Mouse (Mus musculus) embryonic stem cell, embryonic (primary cell): ENCODE measurements around the gene Cdh23.

Experiments
- CTCF ChIA-PET, 4 experiments: fragments of 300-600 bp in 2 of 4; fragments of 350-600 bp in 2 of 4; sonication (Branson Sonifier 250); formaldehyde crosslinking; loops; one replicate each; lab custom pipeline; 2022; ENCODE audit warnings: inconsistent platforms in 2 of 4; lab: Charles Lee
- POLR2A ChIA-PET, 4 experiments: fragments of 300-600 bp in 2 of 4; fragments of 350-600 bp in 2 of 4; sonication (Branson Sonifier 250); formaldehyde crosslinking; loops; one replicate each; lab custom pipeline; 2022; ENCODE audit warnings: antibody characterized with exemption in 4 of 4, inconsistent platforms in 1 of 4; lab: Charles Lee

The Cdh23 gene

DNA sequence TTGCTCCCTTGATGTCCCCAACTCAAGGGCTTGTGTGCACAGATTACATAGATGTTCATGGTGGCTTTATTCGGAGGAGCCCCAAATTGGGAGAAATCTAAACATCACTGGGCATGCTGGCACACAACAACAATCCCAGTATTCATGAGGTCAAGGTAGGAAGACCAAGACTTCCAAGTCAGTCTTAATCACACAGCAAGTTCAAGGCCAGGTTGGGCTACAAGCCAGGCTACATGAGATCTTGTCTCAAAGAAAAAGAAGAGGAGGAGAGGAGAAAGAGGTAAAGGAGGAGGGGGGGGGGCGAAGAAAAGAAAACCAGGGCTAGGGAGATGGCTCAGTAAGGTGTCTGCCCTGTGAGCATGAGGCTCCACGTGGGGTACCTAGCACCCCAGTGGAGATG is 70.8 kb downstream of the Cdh23 start:
- CTCF ChIA-PET: interaction anchor here in 3 of 4 experiments (0.6 to 2.0 kb wide), 7 partner anchors 9 to 1203 kb away, joined by 4 to 9 read pairs (median 4); partner anchors contain the start of gene Slc29a3 (in 1 of the 3)
- POLR2A ChIA-PET: no interaction called here

DNA sequence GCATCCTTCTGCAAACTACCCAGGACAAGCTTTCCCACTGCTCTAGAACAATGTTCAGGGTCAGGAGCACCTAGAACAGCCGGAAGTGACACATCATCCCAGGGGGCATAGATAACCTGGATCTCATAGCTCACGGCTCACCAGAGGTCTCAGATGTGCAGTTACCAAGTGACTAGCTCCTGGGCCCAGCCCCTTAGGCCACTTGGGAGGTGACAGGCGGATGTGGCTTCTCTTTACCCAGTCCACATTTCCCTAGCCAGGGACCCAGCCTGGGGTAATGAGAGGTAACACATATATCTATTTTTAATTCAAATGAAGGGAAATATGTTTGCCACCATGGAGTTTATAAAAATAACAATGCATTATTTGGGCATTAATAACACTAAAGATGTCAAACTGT is 71.3 kb downstream of the Cdh23 start:
- POLR2A ChIA-PET: no interaction called here
- CTCF ChIA-PET: interaction anchor here in 3 of 4 experiments (0.6 to 2.2 kb wide), 5 partner anchors 12 to 807 kb away, joined by 3 to 4 read pairs (median 3); no protein-coding TSS in a partner anchor

DNA sequence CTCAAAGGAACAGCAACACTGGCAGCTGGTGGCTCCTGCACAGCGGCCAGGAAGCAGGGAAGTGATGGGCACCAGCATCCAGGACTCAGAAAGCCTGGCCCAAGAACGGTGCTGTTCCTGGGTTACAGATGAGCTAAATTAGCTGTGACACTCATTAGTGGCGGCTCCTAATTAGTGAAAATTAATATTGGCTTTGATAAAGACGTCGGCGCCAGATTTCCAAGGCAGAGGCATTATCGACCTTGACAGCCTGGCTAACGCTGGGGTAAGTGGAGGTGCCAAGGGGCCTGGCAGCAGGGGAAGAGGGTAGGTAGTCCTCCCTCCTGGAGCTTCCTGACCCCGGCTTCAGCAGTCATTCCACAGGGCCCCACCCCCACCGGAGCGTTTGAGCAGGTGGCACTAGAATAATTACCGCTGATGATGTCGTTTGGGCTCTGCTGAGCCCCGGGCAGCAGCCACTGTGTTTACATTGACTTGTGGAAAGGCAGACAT is 72.0 kb downstream of the Cdh23 start:
- ChIA-PET CTCF (interaction anchor here in 3 of 4 experiments (0.6 to 2.2 kb wide), 6 partner anchors 12 to 806 kb away, joined by 3 to 4 read pairs (median 4); no protein-coding TSS in a partner anchor), POLR2A (no interaction called here)

DNA sequence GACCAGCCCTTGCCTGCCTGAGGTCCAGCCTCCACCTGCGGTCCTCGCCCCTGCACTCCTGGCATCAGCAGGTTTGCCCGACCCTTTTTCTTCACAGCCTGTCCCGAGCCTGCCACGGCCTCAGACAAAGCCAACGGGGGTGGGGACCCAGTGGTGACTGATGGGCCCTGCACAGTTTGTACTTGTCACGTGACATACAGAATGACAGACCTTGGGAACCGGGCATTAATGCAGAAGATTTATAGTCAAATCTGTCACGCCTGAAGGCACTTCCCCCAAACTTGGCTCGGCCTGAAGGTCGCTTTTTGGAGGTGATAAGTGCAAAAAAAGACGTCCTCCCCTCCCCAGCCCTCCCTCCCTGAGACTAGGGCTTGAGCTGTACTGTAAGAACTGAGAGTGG is 73.5 kb downstream of the Cdh23 start:
- POLR2A ChIA-PET: interaction anchor here in 1 of 4 experiments (0.6 kb wide), 1 partner anchor 53 kb away, joined by 3 read pairs; no protein-coding TSS in a partner anchor
- CTCF ChIA-PET: interaction anchor here in 2 of 4 experiments (0.6 to 2.2 kb wide), 5 partner anchors 23 to 183 kb away, joined by 3 to 5 read pairs (median 4); no protein-coding TSS in a partner anchor

DNA sequence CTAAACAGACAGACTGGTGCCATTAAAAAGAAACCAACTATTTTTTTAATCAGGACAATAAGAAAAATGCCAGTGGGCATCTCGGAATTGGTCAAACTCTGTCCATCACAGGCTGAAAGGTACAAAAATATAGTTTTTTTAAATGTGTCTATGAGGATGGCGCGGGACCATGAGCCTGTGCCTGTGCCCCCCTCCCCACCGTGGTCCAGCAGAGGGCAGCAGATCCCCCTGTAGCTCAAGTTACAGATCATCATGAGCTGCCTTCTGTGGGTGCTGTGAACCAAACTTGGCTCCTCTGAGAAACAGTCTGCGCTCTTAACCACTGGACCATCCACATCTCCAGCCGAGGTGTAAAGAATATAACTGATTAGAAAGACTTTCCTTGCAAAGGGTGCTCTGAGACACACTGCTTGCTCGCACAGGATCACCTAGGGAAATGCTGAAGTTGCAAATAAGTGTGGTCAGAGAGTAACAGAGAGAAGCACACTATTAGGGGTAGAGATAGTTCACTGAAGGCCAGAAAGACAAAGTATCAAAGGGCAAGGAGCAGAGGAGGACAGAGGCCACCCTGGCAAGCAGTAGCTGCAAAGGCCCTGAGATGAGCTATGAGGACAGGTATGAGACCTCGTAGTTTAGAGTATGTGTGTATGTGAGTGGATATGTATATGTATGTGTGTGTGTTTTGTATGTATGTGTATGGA is 74.7 kb downstream of the Cdh23 start:
- POLR2A ChIA-PET: interaction anchor here in 2 of 4 experiments (1.0 kb wide), 2 partner anchors 12 to 138 kb away, joined by 3 read pairs; no protein-coding TSS in a partner anchor
- CTCF ChIA-PET: interaction anchor here (0.5 to 2.1 kb wide), 21 partner anchors 8 to 989 kb away, joined by 3 to 8 read pairs (median 4); partner anchors contain the start of genes Cdh23 (in 2 of the 4) and Slc29a3 (in 1 of the 4)

DNA sequence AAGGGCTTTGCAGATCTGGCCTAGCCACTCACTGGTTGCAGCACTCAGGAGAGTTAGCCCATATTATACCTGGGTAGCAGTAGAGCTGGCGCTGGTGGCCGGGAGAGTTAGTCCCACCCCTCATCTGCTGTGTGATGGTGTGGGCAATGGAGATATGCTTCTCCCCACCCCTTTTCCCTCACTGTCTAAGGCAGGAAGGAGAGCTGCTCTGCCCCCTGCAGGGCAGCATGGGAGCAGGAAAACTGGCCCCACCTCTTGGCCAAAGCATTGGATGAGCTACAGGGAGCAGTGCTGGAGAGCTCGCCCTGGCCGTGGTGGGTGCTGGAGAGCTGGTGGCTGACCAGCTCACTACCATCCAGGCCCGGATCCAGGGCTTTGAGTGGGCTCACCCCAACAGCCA is 80.4 kb downstream of the Cdh23 start:
- POLR2A ChIA-PET: interaction anchor here (0.5 to 1.2 kb wide), 6 partner anchors 20 to 159 kb away, joined by 3 to 5 read pairs (median 3); no protein-coding TSS in a partner anchor

DNA sequence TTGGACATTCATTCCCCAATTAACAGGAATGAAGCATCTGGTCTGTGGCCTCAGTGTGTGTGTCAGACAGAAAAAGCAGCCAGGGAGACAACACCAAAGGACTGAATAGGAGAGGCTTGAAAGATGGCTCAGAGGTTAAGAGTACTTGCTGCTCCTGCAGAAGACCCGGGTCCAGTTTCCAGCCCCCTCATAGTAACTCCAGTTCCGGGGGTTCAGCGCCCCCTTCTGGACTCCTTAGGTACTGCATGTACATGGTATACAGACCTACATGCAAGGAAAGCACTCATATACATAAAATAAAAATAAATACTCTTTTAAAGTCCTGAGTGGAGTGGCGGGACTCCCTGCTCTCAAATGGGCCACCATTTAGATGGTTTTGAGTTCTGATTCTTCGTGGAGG is 83.4 kb downstream of the Cdh23 start:
- CTCF ChIA-PET: interaction anchor here (0.6 to 1.0 kb wide), 8 partner anchors 12 to 316 kb away, joined by 3 to 6 read pairs (median 3); no protein-coding TSS in a partner anchor
- POLR2A ChIA-PET: no interaction called here

More for the DNA sequence above, 80.4 kb downstream of the Cdh23 start:
- CTCF ChIA-PET: interaction anchor here (0.6 to 1.8 kb wide), 27 partner anchors 9 to 369 kb away, joined by 3 to 14 read pairs (median 4); partner anchors contain the start of gene Slc29a3 (in 2 of the 4)

DNA sequence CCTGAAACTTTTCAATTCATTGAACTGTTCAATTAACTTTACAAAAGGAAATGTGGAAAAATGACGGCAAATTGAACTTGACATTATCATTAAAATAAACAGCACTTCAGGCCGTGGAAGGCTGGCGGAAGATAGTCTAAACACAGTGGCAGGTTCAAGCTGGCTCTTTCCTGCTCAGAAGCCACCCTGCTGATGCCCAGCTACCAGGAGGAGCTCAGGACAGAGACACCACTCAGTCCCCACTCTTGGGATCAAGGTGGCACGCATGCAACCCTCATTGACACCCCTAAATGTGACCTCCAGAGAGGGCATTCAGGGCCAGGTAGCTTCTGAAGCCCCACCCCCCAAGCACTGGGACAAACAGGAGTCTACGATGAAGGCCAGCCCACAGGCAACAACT is 89.1 kb downstream of the Cdh23 start:
- CTCF ChIA-PET: interaction anchor here in 3 of 4 experiments (0.5 to 1.1 kb wide), 8 partner anchors 9 to 792 kb away, joined by 3 to 5 read pairs (median 3); no protein-coding TSS in a partner anchor
- POLR2A ChIA-PET: interaction anchor here in 1 of 4 experiments (1.0 kb wide), 1 partner anchor 34 kb away, joined by 4 read pairs; no protein-coding TSS in a partner anchor

DNA sequence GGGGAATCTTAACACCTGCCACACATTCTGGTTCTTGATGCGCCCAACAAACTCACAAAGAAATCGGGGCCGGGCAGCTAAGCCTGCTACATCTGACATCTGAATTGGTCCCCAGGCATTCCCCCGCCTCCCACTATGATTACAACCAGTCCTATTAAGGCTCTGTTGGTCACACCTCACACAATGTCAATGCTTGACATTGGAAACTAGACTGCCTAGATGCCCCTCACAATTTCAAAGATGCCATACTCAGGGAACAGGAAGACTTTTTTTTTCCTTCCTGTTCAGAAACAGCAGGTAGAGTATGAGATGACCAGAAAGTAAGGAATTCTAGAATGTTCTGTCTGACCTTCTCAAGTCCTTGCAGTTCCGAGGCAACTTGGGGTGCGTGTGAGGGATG is 89.6 kb downstream of the Cdh23 start:
- CTCF ChIA-PET: interaction anchor here (0.5 to 1.1 kb wide), 8 partner anchors 9 to 793 kb away, joined by 3 to 5 read pairs (median 3); no protein-coding TSS in a partner anchor
- POLR2A ChIA-PET: interaction anchor here in 1 of 4 experiments (1.0 kb wide), 1 partner anchor 34 kb away, joined by 4 read pairs; no protein-coding TSS in a partner anchor

DNA sequence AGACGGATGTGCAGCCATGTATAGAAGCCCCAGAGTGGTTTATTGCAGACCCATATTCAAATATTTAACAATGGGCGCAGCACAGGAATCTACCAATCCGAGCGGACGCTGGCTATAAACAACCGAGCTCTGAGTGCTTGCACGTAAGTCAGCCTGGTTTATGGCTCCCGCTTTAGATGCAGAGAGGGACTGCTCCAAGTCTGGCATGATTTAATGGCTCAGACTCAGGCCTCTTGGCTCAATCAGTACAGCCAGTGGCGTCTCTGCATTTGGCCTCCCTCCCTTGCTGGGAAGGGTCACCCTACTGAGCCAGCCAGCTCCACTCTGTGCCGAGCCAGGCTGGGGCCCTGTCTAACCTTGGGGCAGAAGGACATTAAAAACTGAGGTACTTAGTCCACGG is 94.1 kb downstream of the Cdh23 start:
- ChIA-PET CTCF (interaction anchor here in 1 of 4 experiments (0.6 kb wide), 1 partner anchor 66 kb away, joined by 10 read pairs; no protein-coding TSS in a partner anchor), POLR2A (interaction anchor here in 1 of 4 experiments (0.6 kb wide), 1 partner anchor 595 kb away, joined by 5 read pairs; no protein-coding TSS in a partner anchor)

DNA sequence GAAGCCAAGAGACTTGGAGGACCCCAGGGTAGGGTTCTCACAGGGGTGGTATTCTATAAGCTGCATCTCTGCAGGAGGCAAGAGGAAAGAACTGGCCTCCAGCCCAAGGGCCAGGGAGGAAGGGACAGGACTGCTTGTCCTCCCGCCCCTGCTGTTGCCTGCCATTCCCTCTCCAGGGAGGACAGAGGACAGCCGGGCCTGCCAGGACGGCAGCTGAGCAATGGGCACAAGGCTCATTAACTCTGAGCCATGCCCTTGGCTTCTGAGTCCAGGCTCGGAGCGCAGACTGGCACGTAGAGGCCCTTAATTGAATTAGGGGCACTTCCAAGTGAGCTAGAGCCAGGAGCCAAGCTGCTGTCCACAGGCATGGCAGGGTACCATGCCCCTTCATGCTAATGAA is 101.1 kb downstream of the Cdh23 start:
- CTCF ChIA-PET: interaction anchor here in 1 of 4 experiments (0.5 to 0.7 kb wide), 2 partner anchors 25 to 184 kb away, joined by 3 to 12 read pairs; no protein-coding TSS in a partner anchor

DNA sequence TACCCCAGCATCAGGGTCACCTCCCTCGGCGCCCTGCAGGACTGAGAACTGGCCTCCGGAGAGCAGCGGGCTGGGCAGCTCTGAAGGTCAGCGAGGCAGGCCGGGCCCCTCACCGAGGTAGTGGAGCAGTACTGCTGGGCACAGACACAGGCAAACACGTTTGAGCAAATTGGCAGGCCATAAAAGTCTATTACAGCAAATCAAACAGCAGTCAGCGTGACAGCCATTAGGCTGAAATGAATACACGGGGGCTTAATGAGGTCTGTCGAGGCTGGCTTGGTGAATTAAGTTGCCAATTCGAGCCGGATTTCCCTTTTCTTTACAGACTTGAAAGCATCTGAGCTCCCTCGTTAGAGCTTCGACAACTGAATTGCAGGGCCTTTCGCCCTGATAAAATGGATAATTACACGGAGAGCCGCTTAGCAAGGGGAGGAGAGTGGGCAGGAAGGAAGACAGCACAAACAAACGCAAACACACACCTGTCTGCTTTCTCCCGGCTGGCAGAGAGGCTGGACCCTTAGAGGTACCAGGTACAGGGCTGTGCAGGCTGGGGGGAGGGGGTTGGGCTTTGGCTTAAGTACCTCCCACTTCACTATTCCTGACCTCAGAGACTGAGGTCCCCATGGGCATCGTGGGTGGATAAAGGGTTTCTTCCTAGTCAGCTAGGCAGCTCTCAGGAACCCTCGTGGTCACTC is 103.3 kb downstream of the Cdh23 start:
- POLR2A ChIA-PET: no interaction called here
- CTCF ChIA-PET: interaction anchor here in 3 of 4 experiments (0.6 to 1.3 kb wide), 3 partner anchors 23 to 159 kb away, joined by 3 read pairs; no protein-coding TSS in a partner anchor

More for the DNA sequence above, 101.1 kb downstream of the Cdh23 start:
- POLR2A ChIA-PET: interaction anchor here in 1 of 4 experiments (0.9 kb wide), 1 partner anchor 9 kb away, joined by 4 read pairs; no protein-coding TSS in a partner anchor

DNA sequence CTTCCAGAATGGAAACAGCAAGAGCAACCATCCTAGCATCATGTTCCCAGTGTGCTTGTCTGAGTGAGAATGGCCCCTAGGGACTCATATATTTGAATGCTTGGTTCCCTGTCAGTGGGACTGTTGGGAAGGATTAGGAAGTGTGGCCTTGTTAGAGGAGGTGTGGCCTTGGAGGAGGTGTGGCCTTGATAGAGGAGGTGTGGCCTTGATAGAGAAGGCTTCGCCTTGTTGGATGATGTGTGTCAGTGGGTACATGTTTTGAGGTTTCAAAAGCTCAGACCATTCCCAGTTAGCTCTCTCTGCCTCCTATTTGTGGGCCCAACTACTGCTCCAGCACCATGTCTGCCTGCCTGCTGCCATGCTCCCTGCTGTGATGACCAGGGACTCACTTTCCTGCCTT is 105.0 kb downstream of the Cdh23 start:
- POLR2A ChIA-PET: interaction anchor here in 1 of 4 experiments (1.0 kb wide), 1 partner anchor 20 kb away, joined by 3 read pairs; no protein-coding TSS in a partner anchor
- CTCF ChIA-PET: no interaction called here

DNA sequence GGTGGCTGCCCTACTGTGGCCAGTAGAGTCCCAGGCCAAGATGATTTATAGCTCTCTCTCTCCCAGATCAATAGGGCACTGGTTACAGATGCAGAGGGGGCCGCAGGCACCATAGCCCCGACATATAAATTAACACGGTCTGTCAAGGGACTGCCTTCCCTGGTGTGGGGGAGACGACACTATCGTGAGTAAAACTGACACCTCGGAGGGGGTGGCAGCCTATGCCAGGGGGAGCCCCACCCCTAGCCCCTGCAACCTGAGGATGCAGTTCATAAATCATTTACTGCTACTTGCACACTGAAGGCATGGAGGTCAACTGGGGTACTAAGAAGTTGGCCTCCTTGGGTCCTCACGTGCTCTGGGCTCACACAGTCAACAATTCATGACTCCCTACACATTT is 106.0 kb downstream of the Cdh23 start:
- ChIA-PET CTCF (interaction anchor here in 1 of 4 experiments (0.6 kb wide), 1 partner anchor 184 kb away, joined by 14 read pairs; no protein-coding TSS in a partner anchor), POLR2A (no interaction called here)

DNA sequence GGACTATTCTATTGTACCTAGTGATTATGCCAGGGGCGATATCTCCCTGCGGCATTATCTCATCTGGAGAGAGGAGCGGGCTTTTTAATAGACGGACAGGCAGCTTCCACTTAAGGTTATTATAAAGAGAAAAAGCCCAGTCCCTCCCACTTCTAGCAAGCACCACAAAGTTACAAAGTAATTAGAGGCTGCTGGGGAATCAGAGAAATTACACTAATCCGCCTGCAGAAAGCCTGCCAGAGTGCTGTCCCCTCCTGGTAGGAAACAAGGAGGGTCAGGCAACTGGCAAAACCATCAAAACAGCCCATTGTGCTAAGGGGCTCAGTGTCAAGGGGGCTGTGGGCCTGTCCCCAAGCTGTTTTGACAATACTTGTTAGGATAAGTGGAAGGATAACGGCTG is 110.6 kb downstream of the Cdh23 start:
- POLR2A ChIA-PET: interaction anchor here in 1 of 4 experiments (1.2 kb wide), 1 partner anchor 10 kb away, joined by 4 read pairs; no protein-coding TSS in a partner anchor

DNA sequence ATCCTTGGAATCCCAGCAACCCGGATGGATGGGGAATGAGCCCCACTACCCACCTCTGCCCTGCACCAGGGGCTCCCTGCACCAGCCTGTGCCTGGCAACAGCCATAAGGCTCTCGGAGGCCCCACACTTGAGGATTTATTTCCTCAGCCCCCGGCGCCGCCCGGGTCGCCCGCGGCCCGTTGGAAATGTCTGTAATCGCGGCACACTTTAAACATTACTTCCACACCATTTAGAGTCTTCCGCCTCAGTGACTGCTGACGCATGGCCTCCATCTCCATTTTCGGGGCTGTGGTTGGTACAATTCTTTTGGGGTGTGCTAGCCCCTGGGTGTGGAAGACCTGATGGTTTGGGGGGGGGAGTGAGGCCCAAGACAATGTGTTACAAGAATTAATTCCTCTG is 113.3 kb downstream of the Cdh23 start:
- ChIA-PET CTCF (no interaction called here), POLR2A (interaction anchor here in 2 of 4 experiments (0.5 to 0.9 kb wide), 3 partner anchors 33 to 148 kb away, joined by 3 to 7 read pairs (median 4); no protein-coding TSS in a partner anchor)

More for the DNA sequence above, 110.6 kb downstream of the Cdh23 start:
- CTCF ChIA-PET: interaction anchor here in 1 of 4 experiments (0.6 kb wide), 1 partner anchor 16 kb away, joined by 3 read pairs; no protein-coding TSS in a partner anchor

DNA sequence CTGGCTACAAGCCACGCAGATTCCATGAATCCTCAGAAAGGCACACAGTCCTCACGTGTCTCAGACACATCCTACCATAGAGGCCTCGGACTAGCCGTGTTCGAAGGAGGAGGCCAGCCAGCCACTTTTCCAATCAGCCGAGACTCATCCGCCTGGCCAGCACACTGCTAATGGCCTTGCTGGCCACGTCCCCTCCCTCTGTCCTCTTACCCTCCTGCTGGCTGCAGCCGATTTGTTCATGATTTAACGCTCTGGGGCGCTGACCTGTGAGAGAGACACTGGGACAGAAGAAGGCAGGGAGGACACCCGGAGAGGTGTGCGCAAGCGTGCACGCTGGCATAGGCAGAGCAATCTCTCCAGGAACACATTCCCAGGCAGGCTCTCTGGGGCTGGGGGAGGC is 115.6 kb downstream of the Cdh23 start:
- POLR2A ChIA-PET: no interaction called here
- CTCF ChIA-PET: no interaction called here
